Mouse (Mus musculus) cerebellum, adult 2 months (tissue): ENCODE measurements around the gene Rassf2.

Experiments used
- CTCF ChIP-seq: fragments of 200-500 bp; IDR thresholded peaks from 2 replicates; pipeline ENCODE4 v1.5.1; 2011; ENCODE audit warnings: low read depth, mild to moderate bottlenecking, control low read depth, low read length, moderate library complexity, borderline replicate concordance; ENCODE audit not compliant: insufficient read depth
- POLR2A ChIP-seq: fragments of 200-500 bp; IDR thresholded peaks from 2 replicates; pipeline ENCODE4 v1.6.1; 2011; ENCODE audit warnings: low read length, control low read depth, borderline replicate concordance; ENCODE audit not compliant: insufficient read depth

- TF ChIP-seq CTCF, result no peak
- no peak for TF ChIP-seq POLR2A
Observed at GRCm38 (mm10) chr2:132013152-132013551, 16.9 kb downstream of the Rassf2 start.
